Mouse (Mus musculus): ENCODE results near the gene Man2b1. TPM values are rescaled to one million over a fixed set of nuclear protein-coding genes. Genes with fewer than 3 reads are reported as not detected.

Man2b1 gene
- total and polyA plus RNA-seq, 3 experiments, result 25.4 to 37.3 (median 26.8) TPM

DNA sequence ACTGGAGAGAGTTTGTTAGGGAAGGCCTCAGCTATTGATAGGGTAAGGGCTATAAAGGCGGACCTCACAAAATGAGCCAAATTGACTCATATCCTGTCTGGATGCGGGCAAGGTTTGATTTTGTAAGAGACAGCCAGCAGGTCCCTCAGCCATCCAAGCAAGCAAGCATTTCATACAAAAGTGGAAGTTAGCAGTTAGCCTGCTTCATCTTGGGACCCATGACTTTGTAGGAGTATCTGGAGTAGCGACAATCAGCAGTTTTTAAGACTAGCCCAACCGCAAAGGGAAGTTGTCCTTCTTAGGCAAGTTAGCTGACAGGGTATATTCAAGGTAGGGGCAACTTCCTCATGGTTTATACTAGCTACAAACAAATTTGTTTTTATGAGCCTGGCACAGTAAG, 59.4 kb downstream of the Man2b1 start:
- intact Hi-C loops (cut with DNase I), result no loop called here
- Histone ChIP-seq H3K4me1 (ENCODE audit: control insufficient read depth, insufficient read depth, low read length) (no peaks in the 10 kb centered on the region), H3K27me3 (ENCODE audit: control insufficient read depth, insufficient read depth, low read length) (no peaks in the 10 kb centered on the region), H3K4me3 (no peak overlapping the region), H3K79me2 (replicated peaks; ENCODE audit: control insufficient read depth, insufficient read depth, low read length) (no peaks in the 10 kb centered on the region), H3K9ac (ENCODE audit: low read depth, low read length) (no peak overlapping the region), H3K27ac (no peak overlapping the region), H3K36me3 (ENCODE audit: control insufficient read depth, insufficient read depth, low read length) (no peaks in the 10 kb centered on the region)
- peak in 1 of 2 experiments; percentile 13 for DNase-seq
- TF ChIP-seq CTCF (IDR thresholded peaks at IDR 0.05) (no peak), EP300 (IDR thresholded peaks at IDR 0.05; ENCODE audit: insufficient read depth, low read depth, low read length) (no peak), POLR2A (IDR thresholded peaks at IDR 0.05; ENCODE audit: insufficient read depth, low read depth, low read length) (no peak)
- WGBS, result 74% methylated on average over 4 of the region's 4 CpGs

Small RNA genes lying within 50 kb of the gene (microRNA-seq; reads per million reads assigned to microRNA genes)
- 0 to 1.1 reads per million in 2 experiments for gene Gm23388
- gene Mir7070, result 0 reads per million in 2 experiments

Other genes with a start within 250 kb of the Man2b1 start
- 10 to 100 TPM; 85.1 to 87.6 TPM for gene Rad23a, start 242.6 kb upstream of the Man2b1 start, total RNA-seq (2021)
- gene Rad23a, start 242.6 kb upstream of the Man2b1 start, polyA plus RNA-seq (2012; rRNA removed), result 77.3 and 101 TPM in 2 replicates
- gene Calr, start 236.3 kb upstream of the Man2b1 start, total RNA-seq (2021), result 100 to 1,000 TPM; 352 to 416 TPM
- gene Calr, start 236.3 kb upstream of the Man2b1 start, polyA plus RNA-seq (2012; rRNA removed), result 154 and 269 TPM in 2 replicates
- 10 to 100 TPM; 21.8 to 24.5 TPM for gene Farsa, start 226.3 kb upstream of the Man2b1 start, total RNA-seq (2021)
- gene Farsa, start 226.3 kb upstream of the Man2b1 start, polyA plus RNA-seq (2012; rRNA removed), result 32.5 and 41.4 TPM in 2 replicates
- 1 to 10 TPM; 2.6 to 4.3 TPM for gene Syce2, start 211.2 kb upstream of the Man2b1 start, total RNA-seq (2021)
- 0.33 and 0.64 TPM in 2 replicates for gene Syce2, start 211.2 kb upstream of the Man2b1 start, polyA plus RNA-seq (2012; rRNA removed)
- gene Gcdh, start 189.3 kb upstream of the Man2b1 start, total RNA-seq (2021), result 10 to 100 TPM; 71.5 to 89.9 TPM
- gene Gcdh, start 189.3 kb upstream of the Man2b1 start, polyA plus RNA-seq (2012; rRNA removed), result 134 and 148 TPM in 2 replicates
- under 1 TPM in 1 of 2 experiments, not detected in 1; 0.16 TPM for gene Klf1, start 181.3 kb upstream of the Man2b1 start, total RNA-seq (2021)
- gene Klf1, start 181.3 kb upstream of the Man2b1 start, polyA plus RNA-seq (2012; rRNA removed), result 0.08 and 0.23 TPM in 2 replicates
- gene Dnase2a, start 174.7 kb upstream of the Man2b1 start, total RNA-seq (2021), result 1 to 10 TPM; 6.5 to 9.6 TPM
- gene Dnase2a, start 174.7 kb upstream of the Man2b1 start, polyA plus RNA-seq (2012; rRNA removed), result 9.2 and 10.9 TPM in 2 replicates
- gene Mast1, start 145.9 kb upstream of the Man2b1 start, total RNA-seq (2021), result under 1 TPM; 0.07 to 0.10 TPM
- 0.16 and 0.18 TPM in 2 replicates for gene Mast1, start 145.9 kb upstream of the Man2b1 start, polyA plus RNA-seq (2012; rRNA removed)
- not detected for gene Rtbdn, start 136.3 kb upstream of the Man2b1 start, total RNA-seq (2021)
- gene Rtbdn, start 136.3 kb upstream of the Man2b1 start, polyA plus RNA-seq (2012; rRNA removed), result not detected in 2 replicates
- 1 to 10 TPM; 1.3 to 2.1 TPM for gene Gm49661, start 113.8 kb upstream of the Man2b1 start, total RNA-seq (2021)
- not detected in 2 replicates for gene Gm49661, start 113.8 kb upstream of the Man2b1 start, polyA plus RNA-seq (2012; rRNA removed)
- 100 to 1,000 TPM; 591 to 662 TPM for gene Prdx2, start 113.7 kb upstream of the Man2b1 start, total RNA-seq (2021)
- 464 and 584 TPM in 2 replicates for gene Prdx2, start 113.7 kb upstream of the Man2b1 start, polyA plus RNA-seq (2012; rRNA removed)
- gene Rnaseh2a, start 113.5 kb upstream of the Man2b1 start, total RNA-seq (2021), result 10 to 100 TPM; 38.1 to 50.5 TPM
- 33.7 and 46.3 TPM in 2 replicates for gene Rnaseh2a, start 113.5 kb upstream of the Man2b1 start, polyA plus RNA-seq (2012; rRNA removed)
- gene Junb, start 104.6 kb upstream of the Man2b1 start, total RNA-seq (2021), result 10 to 100 TPM; 10.4 to 19.0 TPM
- 13.1 and 17.3 TPM in 2 replicates for gene Junb, start 104.6 kb upstream of the Man2b1 start, polyA plus RNA-seq (2012; rRNA removed)
- gene Hook2, start 92.7 kb upstream of the Man2b1 start, total RNA-seq (2021), result 1 to 10 TPM; 2.0 TPM
- 2.3 and 2.4 TPM in 2 replicates for gene Hook2, start 92.7 kb upstream of the Man2b1 start, polyA plus RNA-seq (2012; rRNA removed)
- gene Best2, start 68.7 kb upstream of the Man2b1 start, total RNA-seq (2021), result not detected
- not detected in 2 replicates for gene Best2, start 68.7 kb upstream of the Man2b1 start, polyA plus RNA-seq (2012; rRNA removed)
- 10 to 100 TPM; 58.5 to 71.8 TPM for gene Asna1, start 58.0 kb upstream of the Man2b1 start, total RNA-seq (2021)
- gene Asna1, start 58.0 kb upstream of the Man2b1 start, polyA plus RNA-seq (2012; rRNA removed), result 104 and 133 TPM in 2 replicates
- gene Trir, start 56.4 kb upstream of the Man2b1 start, total RNA-seq (2021), result 10 to 100 TPM; 81.5 to 94.1 TPM
- gene Trir, start 56.4 kb upstream of the Man2b1 start, polyA plus RNA-seq (2012; rRNA removed), result 47.2 and 54.3 TPM in 2 replicates
- 10 to 100 TPM; 26.8 to 28.4 TPM for gene Tnpo2, start 46.4 kb upstream of the Man2b1 start, total RNA-seq (2021)
- gene Tnpo2, start 46.4 kb upstream of the Man2b1 start, polyA plus RNA-seq (2012; rRNA removed), result 26.8 and 34.8 TPM in 2 replicates
- 1 to 10 TPM; 2.4 to 2.5 TPM for gene Fbxw9, start 23.2 kb upstream of the Man2b1 start, total RNA-seq (2021)
- 9.3 and 10.5 TPM in 2 replicates for gene Fbxw9, start 23.2 kb upstream of the Man2b1 start, polyA plus RNA-seq (2012; rRNA removed)
- not detected for gene Gm5741, start 15.3 kb upstream of the Man2b1 start, total RNA-seq (2021)
- not detected in 2 replicates for gene Gm5741, start 15.3 kb upstream of the Man2b1 start, polyA plus RNA-seq (2012; rRNA removed)
- 10 to 100 TPM; 26.1 to 29.4 TPM for gene Dhps, start 11.5 kb upstream of the Man2b1 start, total RNA-seq (2021)
- 31.5 and 33.2 TPM in 2 replicates for gene Dhps, start 11.5 kb upstream of the Man2b1 start, polyA plus RNA-seq (2012; rRNA removed)
- 10 to 100 TPM; 39.0 to 41.4 TPM for gene Wdr83os, start 2.5 kb upstream of the Man2b1 start, total RNA-seq (2021)
- 99.3 and 108 TPM in 2 replicates for gene Wdr83os, start 2.5 kb upstream of the Man2b1 start, polyA plus RNA-seq (2012; rRNA removed)
- 10 to 100 TPM; 29.4 to 30.2 TPM for gene Wdr83, start 2.0 kb upstream of the Man2b1 start, total RNA-seq (2021)
- gene Wdr83, start 2.0 kb upstream of the Man2b1 start, polyA plus RNA-seq (2012; rRNA removed), result 39.2 and 44.2 TPM in 2 replicates
- 1 to 10 TPM; 1.6 to 2.6 TPM for gene Zfp791, start 39.8 kb downstream of the Man2b1 start, total RNA-seq (2021)
- 1.00 and 1.2 TPM in 2 replicates for gene Zfp791, start 39.8 kb downstream of the Man2b1 start, polyA plus RNA-seq (2012; rRNA removed)
- not detected for gene Cks1brt, start 68.7 kb downstream of the Man2b1 start, total RNA-seq (2021)
- gene Cks1brt, start 68.7 kb downstream of the Man2b1 start, polyA plus RNA-seq (2012; rRNA removed), result not detected in 2 replicates
- gene Olfr371, start 142.7 kb downstream of the Man2b1 start, total RNA-seq (2021), result not detected
- not detected in 2 replicates for gene Olfr371, start 142.7 kb downstream of the Man2b1 start, polyA plus RNA-seq (2012; rRNA removed)
- 1 to 10 TPM; 5.2 to 5.5 TPM for gene Orc6, start 216.4 kb downstream of the Man2b1 start, total RNA-seq (2021)
- gene Orc6, start 216.4 kb downstream of the Man2b1 start, polyA plus RNA-seq (2012; rRNA removed), result 6.1 and 7.1 TPM in 2 replicates
- gene Vps35, start 216.5 kb downstream of the Man2b1 start, total RNA-seq (2021), result 10 to 100 TPM; 63.5 to 68.9 TPM
- 19.0 and 40.9 TPM in 2 replicates for gene Vps35, start 216.5 kb downstream of the Man2b1 start, polyA plus RNA-seq (2012; rRNA removed)